Mouse (Mus musculus): Measurements from ENCODE around the gene Herc3. TPM values are rescaled to one million over a fixed set of nuclear protein-coding genes. Genes with fewer than 3 reads are reported as not detected.
"Not testable (repeated sequence)": the region's sequence is repeated elsewhere in the genome, so short reads cannot be mapped to it uniquely, and the experiment has no call there.

Herc3 gene
- polyA plus RNA-seq, 1 experiment from 2014 or later, result 10.4 TPM

- no peak overlapping the region for H3K27ac ChIP-seq (ENCODE audit: low read depth, low read length)
- H3K9me3 ChIP-seq (ENCODE audit: control insufficient read depth, low read length), result no peaks in the 10 kb centered on the region
- H3K9ac ChIP-seq (ENCODE audit: low read depth, low read length), result no peak overlapping the region
- 77% methylated on average over 5 of the region's 5 CpGs for WGBS
- no peak for ATAC-seq (ENCODE audit: low FRiP score, low TSS enrichment)
- no peaks in the 10 kb centered on the region for H3K36me3 ChIP-seq (ENCODE audit: control insufficient read depth, insufficient read depth, low read length)
- H3K4me2 ChIP-seq (replicated peaks; ENCODE audit: low read depth, low read length), result no peak overlapping the region
- no peak overlapping the region for H3K4me3 ChIP-seq (ENCODE audit: low read length)
- H3K4me1 ChIP-seq (ENCODE audit: control insufficient read depth, insufficient read depth, low read length), result no peaks in the 10 kb centered on the region
- no peaks in the 10 kb centered on the region for H3K27me3 ChIP-seq (ENCODE audit: control insufficient read depth, insufficient read depth, low read length)
Measured at GRCm38 (mm10) chr6:58847836-58848235, 16.6 kb downstream of the Herc3 start.

DNA sequence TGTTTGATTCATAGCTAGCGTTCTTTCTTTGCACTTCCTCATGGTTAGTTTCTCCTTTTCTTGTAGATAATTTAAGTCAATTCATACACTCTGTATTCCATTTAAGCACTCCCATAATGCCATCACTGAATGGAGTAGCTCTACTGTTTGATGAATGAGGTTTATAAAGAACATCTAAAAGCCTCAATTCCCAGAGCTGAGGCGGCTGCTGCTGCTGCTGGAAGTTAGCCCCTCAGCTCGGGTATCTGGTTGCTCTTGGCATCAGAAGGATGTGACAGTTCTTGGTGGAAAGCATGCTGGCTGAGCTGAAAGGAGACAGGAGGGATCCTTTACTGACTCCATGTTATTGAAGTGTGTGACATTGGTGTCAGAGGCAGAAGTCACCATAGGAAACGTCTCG is 18.1 kb downstream of the Herc3 start:
- Histone ChIP-seq H3K4me1 (ENCODE audit: control insufficient read depth, insufficient read depth, low read length) (no peaks in the 10 kb centered on the region), H3K27me3 (ENCODE audit: control insufficient read depth, insufficient read depth, low read length) (no peaks in the 10 kb centered on the region), H3K4me3 (ENCODE audit: low read length) (no peak overlapping the region), H3K36me3 (ENCODE audit: control insufficient read depth, insufficient read depth, low read length) (no peaks in the 10 kb centered on the region), H3K4me2 (replicated peaks; ENCODE audit: low read depth, low read length) (no peak overlapping the region), H3K9me3 (ENCODE audit: control insufficient read depth, low read length) (no peaks in the 10 kb centered on the region), H3K27ac (ENCODE audit: low read depth, low read length) (no peak overlapping the region), H3K9ac (ENCODE audit: low read depth, low read length) (no peak overlapping the region)
- WGBS, result 75% methylated on average over 5 of the region's 5 CpGs
- no peak for ATAC-seq (ENCODE audit: low FRiP score, low TSS enrichment)

DNA sequence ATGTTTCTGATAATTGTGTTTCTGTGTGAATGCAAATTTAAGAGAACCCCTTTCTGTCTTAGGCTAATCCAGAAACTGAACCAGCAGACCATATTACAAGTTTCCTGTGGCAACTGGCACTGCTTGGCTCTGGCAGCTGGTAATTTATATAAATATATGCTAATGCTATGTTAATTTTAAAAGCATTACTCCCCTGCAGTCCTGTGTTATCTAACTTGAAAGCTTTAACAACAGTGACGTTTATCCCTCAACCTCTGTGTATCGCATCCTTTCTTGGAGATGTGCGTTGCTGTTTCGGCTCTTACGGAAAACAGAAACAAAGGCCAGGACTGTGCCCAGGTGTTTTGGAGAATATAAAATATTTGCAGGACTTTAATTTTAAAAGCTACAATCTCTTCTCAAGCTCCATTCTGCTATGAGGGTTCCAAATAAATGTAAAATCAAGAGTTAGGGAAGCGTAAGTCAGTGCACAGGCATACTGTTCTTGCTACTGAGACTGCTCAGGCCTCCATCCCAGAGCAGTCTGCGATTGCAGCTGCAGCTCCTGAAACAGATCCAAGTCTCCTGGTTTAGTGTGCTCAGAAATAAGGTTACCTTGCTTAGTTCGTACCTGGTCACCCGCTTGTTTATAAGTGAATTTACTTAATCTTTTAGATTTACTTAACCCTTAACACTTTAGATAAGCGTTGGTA is 24.6 kb downstream of the Herc3 start:
- Histone ChIP-seq H3K4me3 (ENCODE audit: low read length) (no peak overlapping the region), H3K4me2 (replicated peaks; ENCODE audit: low read depth, low read length) (no peak overlapping the region), H3K9me3 (ENCODE audit: control insufficient read depth, low read length) (no peaks in the 10 kb centered on the region), H3K27ac (ENCODE audit: low read depth, low read length) (no peak overlapping the region), H3K36me3 (ENCODE audit: control insufficient read depth, insufficient read depth, low read length) (no peaks in the 10 kb centered on the region; the same call in 1 of the 2 replicates), H3K27me3 (ENCODE audit: control insufficient read depth, insufficient read depth, low read length) (no peaks in the 10 kb centered on the region), H3K4me1 (ENCODE audit: control insufficient read depth, insufficient read depth, low read length) (no peaks in the 10 kb centered on the region), H3K9ac (ENCODE audit: low read depth, low read length) (no peak overlapping the region)
- 91% methylated on average over 10 of the region's 10 CpGs for WGBS
- ATAC-seq (ENCODE audit: low FRiP score, low TSS enrichment), result no peak

GRCm38 (mm10) chr6:58856494-58856893 is 25.2 kb downstream of the Herc3 start:
- WGBS, result 88% methylated on average over 2 of the region's 2 CpGs
- Histone ChIP-seq H3K9me3 (ENCODE audit: control insufficient read depth, low read length) (no peaks in the 10 kb centered on the region), H3K27me3 (ENCODE audit: control insufficient read depth, insufficient read depth, low read length) (no peaks in the 10 kb centered on the region), H3K9ac (ENCODE audit: low read depth, low read length) (no peak overlapping the region), H3K4me1 (ENCODE audit: control insufficient read depth, insufficient read depth, low read length) (no peaks in the 10 kb centered on the region), H3K36me3 (ENCODE audit: control insufficient read depth, insufficient read depth, low read length) (no peaks in the 10 kb centered on the region; the same call in 1 of the 2 replicates), H3K27ac (ENCODE audit: low read depth, low read length) (no peak overlapping the region), H3K4me2 (replicated peaks; ENCODE audit: low read depth, low read length) (no peak overlapping the region), H3K4me3 (ENCODE audit: low read length) (no peak overlapping the region)
- ATAC-seq (ENCODE audit: low FRiP score, low TSS enrichment), result no peak

DNA sequence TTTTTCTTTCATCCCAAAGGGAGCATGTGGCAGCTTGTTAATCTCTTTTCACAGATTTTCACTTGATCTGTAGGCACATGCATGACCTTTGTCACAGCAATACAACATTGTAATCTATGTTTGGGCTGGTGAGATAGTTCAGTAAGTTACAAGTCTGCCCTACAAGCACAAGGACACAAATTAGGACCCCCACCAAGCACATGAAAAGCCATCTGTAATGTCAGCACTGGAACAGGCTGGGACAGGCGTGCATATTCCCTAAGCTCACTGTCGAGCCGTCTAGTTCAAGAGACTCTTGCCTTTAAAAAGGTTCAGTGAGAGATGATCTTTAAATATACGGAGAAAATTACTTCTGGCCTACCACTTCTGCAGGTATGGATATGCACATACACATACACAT is 28.3 kb downstream of the Herc3 start:
- no peak overlapping the region for H3K4me2 ChIP-seq (replicated peaks; ENCODE audit: low read depth, low read length)
- no peak overlapping the region for H3K9ac ChIP-seq (ENCODE audit: low read depth, low read length)
- H3K27me3 ChIP-seq (ENCODE audit: control insufficient read depth, insufficient read depth, low read length), result no peaks in the 10 kb centered on the region
- no peaks in the 10 kb centered on the region for H3K9me3 ChIP-seq (ENCODE audit: control insufficient read depth, low read length)
- H3K36me3 ChIP-seq (ENCODE audit: control insufficient read depth, insufficient read depth, low read length), result no peaks in the 10 kb centered on the region; the same call in 1 of the 2 replicates
- no peak overlapping the region for H3K27ac ChIP-seq (ENCODE audit: low read depth, low read length)
- no peak for ATAC-seq (ENCODE audit: low FRiP score, low TSS enrichment)
- no peaks in the 10 kb centered on the region for H3K4me1 ChIP-seq (ENCODE audit: control insufficient read depth, insufficient read depth, low read length)
- 91% methylated on average over 4 of the region's 4 CpGs for WGBS
- H3K4me3 ChIP-seq (ENCODE audit: low read length), result no peak overlapping the region

DNA sequence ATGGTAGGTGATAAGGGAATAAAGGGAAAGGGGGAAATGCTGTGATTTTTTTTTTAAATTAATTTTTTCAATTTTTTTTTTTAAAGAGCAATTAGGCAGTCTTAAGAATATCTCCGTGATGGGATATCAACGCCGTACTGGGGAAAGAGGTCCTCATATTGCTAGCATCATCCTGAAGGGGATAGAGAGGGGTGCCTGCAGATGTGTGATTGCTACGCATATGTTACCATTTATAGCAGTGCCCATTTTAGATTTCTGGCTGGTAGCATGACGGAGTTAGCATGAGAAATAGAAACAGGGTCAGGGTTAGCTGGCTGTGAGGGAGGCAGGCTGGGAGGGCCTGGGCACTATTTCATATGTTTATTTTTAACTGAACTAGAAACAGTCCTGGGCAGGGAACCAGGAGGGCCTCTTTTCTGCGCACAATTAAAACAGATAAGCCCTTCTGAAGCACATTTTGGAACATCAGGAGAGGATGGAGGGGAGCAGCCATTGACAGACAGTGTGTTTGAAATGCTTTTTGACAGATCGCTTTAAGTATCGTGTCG is 31.3 kb downstream of the Herc3 start:
- no peak overlapping the region for H3K4me3 ChIP-seq (ENCODE audit: low read length)
- H3K27ac ChIP-seq (ENCODE audit: low read depth, low read length), result no peak overlapping the region
- no peak overlapping the region for H3K9ac ChIP-seq (ENCODE audit: low read depth, low read length)
- no peak overlapping the region for H3K4me2 ChIP-seq (replicated peaks; ENCODE audit: low read depth, low read length)
- no peak for ATAC-seq (ENCODE audit: low FRiP score, low TSS enrichment)
- no peaks in the 10 kb centered on the region for H3K4me1 ChIP-seq (ENCODE audit: control insufficient read depth, insufficient read depth, low read length)
- no peaks in the 10 kb centered on the region for H3K36me3 ChIP-seq (ENCODE audit: control insufficient read depth, insufficient read depth, low read length)
- H3K9me3 ChIP-seq (ENCODE audit: control insufficient read depth, low read length), result no peaks in the 10 kb centered on the region
- H3K27me3 ChIP-seq (ENCODE audit: control insufficient read depth, insufficient read depth, low read length), result no peaks in the 10 kb centered on the region
- WGBS, result 88% methylated on average over 9 of the region's 9 CpGs

DNA sequence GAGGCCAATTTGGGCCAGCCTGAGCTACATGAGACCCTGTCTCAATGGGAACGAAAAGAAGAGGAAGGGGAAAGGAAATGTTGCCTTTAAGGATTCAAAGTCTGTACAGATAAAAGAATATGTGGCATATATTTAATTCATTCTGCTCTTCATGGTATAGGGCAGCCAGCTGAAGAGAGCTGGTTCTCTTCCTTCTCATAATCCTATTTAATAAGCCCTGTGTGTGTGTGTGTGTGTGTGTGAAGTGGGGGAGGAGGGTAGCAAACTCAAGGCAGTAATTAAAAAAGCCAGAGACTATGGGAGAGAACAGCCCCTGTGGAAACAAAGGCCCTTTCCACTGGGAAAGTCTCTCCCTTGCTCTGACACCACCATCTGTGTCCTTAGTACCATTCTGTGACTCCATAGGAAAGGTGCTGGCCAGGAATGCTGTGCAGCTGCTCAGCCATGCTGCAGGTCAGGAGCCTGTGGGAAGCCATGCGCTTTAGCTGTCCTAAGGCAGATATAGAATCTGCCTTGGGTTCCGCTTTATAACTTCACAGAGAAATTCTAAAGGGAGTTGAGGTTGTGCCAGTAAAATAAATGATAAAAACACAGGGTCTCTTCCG is 32.5 kb downstream of the Herc3 start:
- ATAC-seq (ENCODE audit: low FRiP score, low TSS enrichment), result no peak
- H3K9me3 ChIP-seq (ENCODE audit: control insufficient read depth, low read length), result no peaks in the 10 kb centered on the region
- no peak overlapping the region for H3K4me2 ChIP-seq (replicated peaks; ENCODE audit: low read depth, low read length)
- no peak overlapping the region for H3K27ac ChIP-seq (ENCODE audit: low read depth, low read length)
- H3K27me3 ChIP-seq (ENCODE audit: control insufficient read depth, insufficient read depth, low read length), result no peaks in the 10 kb centered on the region
- H3K4me3 ChIP-seq (ENCODE audit: low read length), result no peak overlapping the region
- 91% methylated on average over 4 of the region's 4 CpGs for WGBS
- H3K9ac ChIP-seq (ENCODE audit: low read depth, low read length), result no peak overlapping the region
- no peaks in the 10 kb centered on the region for H3K36me3 ChIP-seq (ENCODE audit: control insufficient read depth, insufficient read depth, low read length)
- H3K4me1 ChIP-seq (ENCODE audit: control insufficient read depth, insufficient read depth, low read length), result no peaks in the 10 kb centered on the region

- ATAC-seq (ENCODE audit: low FRiP score, low TSS enrichment); H3K4me3 ChIP-seq (ENCODE audit: low read length); H3K4me2 ChIP-seq (replicated peaks; ENCODE audit: low read depth, low read length); H3K27ac ChIP-seq (ENCODE audit: low read depth, low read length); H3K9me3 ChIP-seq (ENCODE audit: control insufficient read depth, low read length); H3K36me3 ChIP-seq (ENCODE audit: control insufficient read depth, insufficient read depth, low read length); H3K9ac ChIP-seq (ENCODE audit: low read depth, low read length); H3K27me3 ChIP-seq (ENCODE audit: control insufficient read depth, insufficient read depth, low read length); H3K4me1 ChIP-seq (ENCODE audit: control insufficient read depth, insufficient read depth, low read length): not testable (repeated sequence)
- WGBS, result 93% methylated on average over 6 of the region's 6 CpGs
Measured at GRCm38 (mm10) chr6:58867858-58868257, 36.6 kb downstream of the Herc3 start.

- Histone ChIP-seq H3K36me3 (ENCODE audit: control insufficient read depth, insufficient read depth, low read length) (no peaks in the 10 kb centered on the region), H3K27ac (ENCODE audit: low read depth, low read length) (no peak overlapping the region), H3K9ac (ENCODE audit: low read depth, low read length) (no peak overlapping the region), H3K4me2 (replicated peaks; ENCODE audit: low read depth, low read length) (no peak overlapping the region), H3K27me3 (ENCODE audit: control insufficient read depth, insufficient read depth, low read length) (no peaks in the 10 kb centered on the region), H3K4me3 (ENCODE audit: low read length) (no peak overlapping the region), H3K4me1 (ENCODE audit: control insufficient read depth, insufficient read depth, low read length) (no peaks in the 10 kb centered on the region), H3K9me3 (ENCODE audit: control insufficient read depth, low read length) (no peaks in the 10 kb centered on the region)
- no peak for ATAC-seq (ENCODE audit: low FRiP score, low TSS enrichment)
- 78% methylated on average over 4 of the region's 4 CpGs for WGBS
Measured at GRCm38 (mm10) chr6:58879572-58879971, 48.3 kb downstream of the Herc3 start.
